Mouse (Mus musculus) right cerebral cortex, postnatal 36 days (tissue): ENCODE results near the gene Tgfbr3.

ENCODE experiments used
- DNase-seq, 2 experiments: peaks; one replicate each; pipeline ENCODE4 v3.0.0; 2022; ENCODE audit warnings: low spot score in 2 of 2, mixed read lengths in 1 of 2

The Tgfbr3 gene

GRCm38 (mm10) chr5:107210040-107210439, 79.4 kb downstream of the Tgfbr3 start:
- no peak for DNase-seq

- DNase-seq, result no peak
These were observed 81.5 kb downstream of the Tgfbr3 start for GRCm38 (mm10) chr5:107207911-107208310.

GRCm38 (mm10) chr5:107204306-107204705, 85.1 kb downstream of the Tgfbr3 start:
- DNase-seq, result no peak

- DNase-seq, result no peak
These were observed 86.4 kb downstream of the Tgfbr3 start for GRCm38 (mm10) chr5:107202801-107203559.

- DNase-seq, result no peak
These were observed 87.8 kb downstream of the Tgfbr3 start for GRCm38 (mm10) chr5:107201509-107202182.

- DNase-seq, result no peak
These were observed 88.5 kb downstream of the Tgfbr3 start for GRCm38 (mm10) chr5:107200853-107201341.

- peak; percentile 12 for DNase-seq
These were observed 89.2 kb downstream of the Tgfbr3 start for GRCm38 (mm10) chr5:107200221-107200635.

GRCm38 (mm10) chr5:107195751-107196395, 93.6 kb downstream of the Tgfbr3 start:
- DNase-seq, result no peak

GRCm38 (mm10) chr5:107193160-107193559, 96.3 kb downstream of the Tgfbr3 start:
- no peak for DNase-seq

GRCm38 (mm10) chr5:107192372-107192771, 97.1 kb downstream of the Tgfbr3 start:
- no peak for DNase-seq

- DNase-seq, result no peak
These were observed 100.9 kb downstream of the Tgfbr3 start for GRCm38 (mm10) chr5:107188551-107188950.

GRCm38 (mm10) chr5:107186206-107186605, 103.2 kb downstream of the Tgfbr3 start:
- DNase-seq, result no peak

GRCm38 (mm10) chr5:107184158-107184883, 105.1 kb downstream of the Tgfbr3 start:
- DNase-seq, result no peak

GRCm38 (mm10) chr5:107183537-107183936, 105.9 kb downstream of the Tgfbr3 start:
- DNase-seq, result no peak

GRCm38 (mm10) chr5:107182721-107183120, 106.7 kb downstream of the Tgfbr3 start:
- DNase-seq, result no peak

- no peak for DNase-seq
These were observed 107.6 kb downstream of the Tgfbr3 start for GRCm38 (mm10) chr5:107181820-107182219.

- DNase-seq, result no peak
These were observed 110.2 kb downstream of the Tgfbr3 start for GRCm38 (mm10) chr5:107179194-107179593.

GRCm38 (mm10) chr5:107177791-107178190, 111.6 kb downstream of the Tgfbr3 start:
- DNase-seq, result no peak

- no peak for DNase-seq
These were observed 112.2 kb downstream of the Tgfbr3 start for GRCm38 (mm10) chr5:107177248-107177647.

- no peak for DNase-seq
These were observed 112.6 kb downstream of the Tgfbr3 start for GRCm38 (mm10) chr5:107176796-107177195.

- DNase-seq, result no peak
These were observed 113.2 kb downstream of the Tgfbr3 start for GRCm38 (mm10) chr5:107176196-107176595.

GRCm38 (mm10) chr5:107174188-107174587, 115.2 kb downstream of the Tgfbr3 start:
- DNase-seq, result no peak
